Mouse (Mus musculus) erythroblast, embryonic 14.5 days (primary cell): ENCODE results near the gene Zbtb22. TPM values are rescaled to one million over a fixed set of nuclear protein-coding genes. Genes with fewer than 3 reads are reported as not detected.

Source experiments
- H3K27me3 ChIP-seq: 2 replicates; pipeline ENCODE4 v1.6.1; 2012; ENCODE audit warnings: inconsistent platforms; ENCODE audit not compliant: control insufficient read depth
- H3K36me3 ChIP-seq: 2 replicates; pipeline ENCODE4 v1.6.1; 2012; ENCODE audit warnings: mild to moderate bottlenecking, inconsistent platforms; ENCODE audit not compliant: control insufficient read depth
- H3K4me1 ChIP-seq: 2 replicates; pipeline ENCODE4 v1.6.1; 2012; ENCODE audit warnings: inconsistent platforms; ENCODE audit not compliant: control insufficient read depth
- H3K4me3 ChIP-seq: replicated peaks from 2 replicates; pipeline ENCODE3; 2012; ENCODE audit warnings: moderate library complexity, mild to moderate bottlenecking, inconsistent platforms
- H3K9me3 ChIP-seq: 2 replicates; pipeline ENCODE4 v1.6.1; 2012; ENCODE audit warnings: low read length, inconsistent platforms, mixed read lengths; ENCODE audit not compliant: control insufficient read depth
- GATA1 ChIP-seq: IDR thresholded peaks from 2 replicates; pipeline ENCODE4 v1.6.1; 2012; ENCODE audit warnings: low read length, inconsistent platforms, mixed read lengths
- TAL1 ChIP-seq: IDR thresholded peaks from 3 replicates; pipeline ENCODE4 v1.6.1; 2012; ENCODE audit warnings: low read length, inconsistent platforms, mixed read lengths
- polyA plus RNA-seq: library from polyadenylated mRNA; stranded (reverse); fragments of >175 nt; gene quantifications from 2 replicates; pipeline ENCODE4 v1.2.3, GENCODE M21; 2012

Zbtb22 gene
- polyA plus RNA-seq, 1 experiment = 5.6 TPM

- H3K4me3 ChIP-seq = peak overlapping the region; percentile 78
Observed at GRCm38 (mm10) chr17:33914969-33915391, 724 bp upstream of the Zbtb22 start.

GRCm38 (mm10) chr17:33916294-33916693 lies 590 bp downstream of the Zbtb22 start:
- peak overlapping the region; percentile 78 for H3K4me3 ChIP-seq
- H3K36me3 ChIP-seq = peaks cover 60% of the 10 kb centered on the region
- H3K9me3 ChIP-seq = peaks cover 36% of the 10 kb centered on the region
- TF ChIP-seq GATA1 (no peak), TAL1 (no peak)
- no peaks in the 10 kb centered on the region; the same call in 1 of the 2 replicates for H3K27me3 ChIP-seq
- H3K4me1 ChIP-seq = peaks cover 85% of the 10 kb centered on the region

More at GRCm38 (mm10) chr17:33914969-33915391, 724 bp upstream of the Zbtb22 start:
- no peaks in the 10 kb centered on the region; the same call in 1 of the 2 replicates for H3K27me3 ChIP-seq
- H3K9me3 ChIP-seq = peaks cover 39% of the 10 kb centered on the region
- peaks cover 83% of the 10 kb centered on the region for H3K4me1 ChIP-seq
- TF ChIP-seq GATA1 (no peak), TAL1 (no peak)
- peaks cover 71% of the 10 kb centered on the region for H3K36me3 ChIP-seq

GRCm38 (mm10) chr17:33916847-33917655 lies 1.3 kb downstream of the Zbtb22 start:
- H3K27me3 ChIP-seq = no peaks in the 10 kb centered on the region; the same call in 1 of the 2 replicates
- peaks cover 55% of the 10 kb centered on the region for H3K36me3 ChIP-seq
- H3K4me1 ChIP-seq = peaks cover 86% of the 10 kb centered on the region
- peaks cover 28% of the 10 kb centered on the region for H3K9me3 ChIP-seq
- peak overlapping the region; percentile 78 for H3K4me3 ChIP-seq
- TF ChIP-seq GATA1 (no peak), TAL1 (no peak)

GRCm38 (mm10) chr17:33917656-33918292 lies 2.1 kb downstream of the Zbtb22 start:
- H3K36me3 ChIP-seq = peaks cover 53% of the 10 kb centered on the region
- H3K9me3 ChIP-seq = peaks cover 25% of the 10 kb centered on the region
- no peaks in the 10 kb centered on the region; the same call in 1 of the 2 replicates for H3K27me3 ChIP-seq
- H3K4me3 ChIP-seq = peak overlapping the region; percentile 78
- peaks cover 88% of the 10 kb centered on the region for H3K4me1 ChIP-seq
- no peak for TF ChIP-seq GATA1
- no peak for TF ChIP-seq TAL1

- Histone ChIP-seq H3K4me1 (peaks cover 84% of the 10 kb centered on the region), H3K36me3 (peaks cover 47% of the 10 kb centered on the region)
- TF ChIP-seq GATA1 (no peak), TAL1 (no peak)
Observed at GRCm38 (mm10) chr17:33918293-33919203, 2.8 kb downstream of the Zbtb22 start.

GRCm38 (mm10) chr17:33919351-33920281 lies 3.9 kb downstream of the Zbtb22 start:
- Histone ChIP-seq H3K36me3 (peaks cover 39% of the 10 kb centered on the region), H3K27me3 (no peaks in the 10 kb centered on the region; the same call in 1 of the 2 replicates), H3K4me3 (peak overlapping the region; percentile 78), H3K9me3 (peaks cover 25% of the 10 kb centered on the region), H3K4me1 (peaks cover 83% of the 10 kb centered on the region)
- TF ChIP-seq TAL1 (no peak), GATA1 (no peak)

More at GRCm38 (mm10) chr17:33918293-33919203, 2.8 kb downstream of the Zbtb22 start:
- Histone ChIP-seq H3K9me3 (peaks cover 25% of the 10 kb centered on the region), H3K4me3 (peak overlapping the region; percentile 78), H3K27me3 (no peaks in the 10 kb centered on the region; the same call in 1 of the 2 replicates)

- TF ChIP-seq TAL1 (no peak), GATA1 (no peak)
- Histone ChIP-seq H3K9me3 (peaks cover 29% of the 10 kb centered on the region), H3K27me3 (no peaks in the 10 kb centered on the region; the same call in 1 of the 2 replicates), H3K36me3 (peaks cover 40% of the 10 kb centered on the region), H3K4me3 (peak overlapping the region; percentile 78), H3K4me1 (peaks cover 82% of the 10 kb centered on the region)
Observed at GRCm38 (mm10) chr17:33920282-33921097, 4.8 kb downstream of the Zbtb22 start.
